Mouse (Mus musculus): ENCODE data around the gene Nr2f2. TPM values are rescaled to one million over a fixed set of nuclear protein-coding genes. Genes with fewer than 3 reads are reported as not detected.

Gene Nr2f2
- polyA plus RNA-seq, 1 experiment from 2014 or later, result 79.5 TPM

GRCm38 (mm10) chr7:70346010-70346536, 20.5 kb downstream of the Nr2f2 start:
- H3K4me3 ChIP-seq (ENCODE audit: low read depth, low read length), result peak overlapping the region; percentile 20
- peaks cover 20% of the 10 kb centered on the region for H3K27me3 ChIP-seq (ENCODE audit: control insufficient read depth, insufficient read depth, low read length)
- H3K9ac ChIP-seq (ENCODE audit: low read length), result 0 out of 2 replicates have a peak overlapping the region, but pooled peaks have one; percentile 14
- H3K4me2 ChIP-seq (ENCODE audit: low read depth, severe bottlenecking), result peak overlapping the region; percentile 57
- peak; percentile 72 for ATAC-seq (ENCODE audit: insufficient number of reproducible peaks, low FRiP score, low TSS enrichment, low read depth)
- H3K9me3 ChIP-seq (ENCODE audit: control insufficient read depth, low read length), result no peaks in the 10 kb centered on the region
- peaks cover 43% of the 10 kb centered on the region for H3K4me1 ChIP-seq (ENCODE audit: control insufficient read depth, insufficient read depth, low read length)
- WGBS, result under 1% methylated on average over 35 of the region's 35 CpGs
- no peak overlapping the region; the same call in 1 of the 2 replicates for H3K27ac ChIP-seq (replicated peaks; ENCODE audit: low read depth, low read length)
- peak; percentile 82 for DNase-seq (ENCODE audit: low spot score)
- H3K36me3 ChIP-seq (ENCODE audit: control insufficient read depth, insufficient read depth, low read length), result no peaks in the 10 kb centered on the region

- DNase-seq (ENCODE audit: low spot score) (no peak), ATAC-seq (ENCODE audit: insufficient number of reproducible peaks, low FRiP score, low TSS enrichment, low read depth) (no peak)
- WGBS, result 28% methylated on average over 5 of the region's 5 CpGs
- Histone ChIP-seq H3K4me1 (ENCODE audit: control insufficient read depth, insufficient read depth, low read length) (peaks cover 26% of the 10 kb centered on the region), H3K36me3 (ENCODE audit: control insufficient read depth, insufficient read depth, low read length) (no peaks in the 10 kb centered on the region), H3K9me3 (ENCODE audit: control insufficient read depth, low read length) (no peaks in the 10 kb centered on the region), H3K9ac (ENCODE audit: low read length) (no peak overlapping the region), H3K27ac (replicated peaks; ENCODE audit: low read depth, low read length) (no peak overlapping the region), H3K4me2 (ENCODE audit: low read depth, severe bottlenecking) (no peak overlapping the region), H3K27me3 (ENCODE audit: control insufficient read depth, insufficient read depth, low read length) (peaks cover 35% of the 10 kb centered on the region), H3K4me3 (ENCODE audit: low read depth, low read length) (no peak overlapping the region)
Measured at GRCm38 (mm10) chr7:70343426-70343825, 23.1 kb downstream of the Nr2f2 start.

- H3K9ac ChIP-seq (ENCODE audit: low read length), result no peak overlapping the region
- 11% methylated on average over 8 of the region's 8 CpGs for WGBS
- H3K27ac ChIP-seq (replicated peaks; ENCODE audit: low read depth, low read length), result no peak overlapping the region
- no peaks in the 10 kb centered on the region for H3K36me3 ChIP-seq (ENCODE audit: control insufficient read depth, insufficient read depth, low read length)
- no peak for ATAC-seq (ENCODE audit: insufficient number of reproducible peaks, low FRiP score, low TSS enrichment, low read depth)
- no peak overlapping the region for H3K4me2 ChIP-seq (ENCODE audit: low read depth, severe bottlenecking)
- peaks cover 42% of the 10 kb centered on the region for H3K27me3 ChIP-seq (ENCODE audit: control insufficient read depth, insufficient read depth, low read length)
- H3K4me3 ChIP-seq (ENCODE audit: low read depth, low read length), result no peak overlapping the region
- peaks cover 19% of the 10 kb centered on the region for H3K4me1 ChIP-seq (ENCODE audit: control insufficient read depth, insufficient read depth, low read length)
- DNase-seq (ENCODE audit: low spot score), result no peak
- no peaks in the 10 kb centered on the region for H3K9me3 ChIP-seq (ENCODE audit: control insufficient read depth, low read length)
Measured at GRCm38 (mm10) chr7:70342771-70343170, 23.8 kb downstream of the Nr2f2 start.

- H3K4me3 ChIP-seq (ENCODE audit: low read depth, low read length), result no peak overlapping the region
- H3K4me1 ChIP-seq (ENCODE audit: control insufficient read depth, insufficient read depth, low read length), result peaks cover 19% of the 10 kb centered on the region; the same call in 1 of the 2 replicates
- no peaks in the 10 kb centered on the region for H3K9me3 ChIP-seq (ENCODE audit: control insufficient read depth, low read length)
- no peaks in the 10 kb centered on the region for H3K36me3 ChIP-seq (ENCODE audit: control insufficient read depth, insufficient read depth, low read length)
- WGBS, result 28% methylated on average over 2 of the region's 2 CpGs
- DNase-seq (ENCODE audit: low spot score) (no peak), ATAC-seq (ENCODE audit: insufficient number of reproducible peaks, low FRiP score, low TSS enrichment, low read depth) (no peak)
- no peak overlapping the region for H3K4me2 ChIP-seq (ENCODE audit: low read depth, severe bottlenecking)
- no peak overlapping the region for H3K27ac ChIP-seq (replicated peaks; ENCODE audit: low read depth, low read length)
- no peak overlapping the region for H3K9ac ChIP-seq (ENCODE audit: low read length)
- peaks cover 48% of the 10 kb centered on the region for H3K27me3 ChIP-seq (ENCODE audit: control insufficient read depth, insufficient read depth, low read length)
Measured at GRCm38 (mm10) chr7:70342076-70342475, 24.5 kb downstream of the Nr2f2 start.

GRCm38 (mm10) chr7:70339998-70340630, 26.4 kb downstream of the Nr2f2 start:
- no peak overlapping the region for H3K9ac ChIP-seq (ENCODE audit: low read length)
- H3K4me2 ChIP-seq (ENCODE audit: low read depth, severe bottlenecking), result no peak overlapping the region
- H3K9me3 ChIP-seq (ENCODE audit: control insufficient read depth, low read length), result no peaks in the 10 kb centered on the region
- no peak overlapping the region for H3K27ac ChIP-seq (replicated peaks; ENCODE audit: low read depth, low read length)
- peaks cover 12% of the 10 kb centered on the region; the same call in 1 of the 2 replicates for H3K4me1 ChIP-seq (ENCODE audit: control insufficient read depth, insufficient read depth, low read length)
- no peaks in the 10 kb centered on the region for H3K36me3 ChIP-seq (ENCODE audit: control insufficient read depth, insufficient read depth, low read length)
- DNase-seq (ENCODE audit: low spot score), result peak; percentile 29
- ATAC-seq (ENCODE audit: insufficient number of reproducible peaks, low FRiP score, low TSS enrichment, low read depth), result no peak
- H3K4me3 ChIP-seq (ENCODE audit: low read depth, low read length), result no peak overlapping the region
- H3K27me3 ChIP-seq (ENCODE audit: control insufficient read depth, insufficient read depth, low read length), result peaks cover 66% of the 10 kb centered on the region
- 27% methylated on average over 12 of the region's 12 CpGs for WGBS

GRCm38 (mm10) chr7:70338265-70338640, 28.3 kb downstream of the Nr2f2 start:
- no peak overlapping the region for H3K4me3 ChIP-seq (ENCODE audit: low read depth, low read length)
- WGBS, result 12% methylated on average over 7 of the region's 7 CpGs

GRCm38 (mm10) chr7:70337581-70338264, 28.8 kb downstream of the Nr2f2 start:
- peaks cover 64% of the 10 kb centered on the region for H3K27me3 ChIP-seq (ENCODE audit: control insufficient read depth, insufficient read depth, low read length)
- peaks cover 13% of the 10 kb centered on the region; the same call in 1 of the 2 replicates for H3K4me1 ChIP-seq (ENCODE audit: control insufficient read depth, insufficient read depth, low read length)
- H3K27ac ChIP-seq (replicated peaks; ENCODE audit: low read depth, low read length), result no peak overlapping the region
- peak overlapping the region; percentile 37 for H3K4me2 ChIP-seq (ENCODE audit: low read depth, severe bottlenecking)
- H3K4me3 ChIP-seq (ENCODE audit: low read depth, low read length), result peak overlapping the region; percentile 16; the same call in 1 of the 2 replicates
- DNase-seq (ENCODE audit: low spot score) (peak; percentile 58), ATAC-seq (ENCODE audit: insufficient number of reproducible peaks, low FRiP score, low TSS enrichment, low read depth) (no peak)
- no peak overlapping the region for H3K9ac ChIP-seq (ENCODE audit: low read length)
- H3K9me3 ChIP-seq (ENCODE audit: control insufficient read depth, low read length), result no peaks in the 10 kb centered on the region
- H3K36me3 ChIP-seq (ENCODE audit: control insufficient read depth, insufficient read depth, low read length), result no peaks in the 10 kb centered on the region
- 2% methylated on average over 37 of the region's 37 CpGs for WGBS

More at GRCm38 (mm10) chr7:70338265-70338640, 28.3 kb downstream of the Nr2f2 start:
- Histone ChIP-seq H3K9me3 (ENCODE audit: control insufficient read depth, low read length) (no peaks in the 10 kb centered on the region), H3K36me3 (ENCODE audit: control insufficient read depth, insufficient read depth, low read length) (no peaks in the 10 kb centered on the region), H3K27me3 (ENCODE audit: control insufficient read depth, insufficient read depth, low read length) (peaks cover 64% of the 10 kb centered on the region), H3K9ac (ENCODE audit: low read length) (no peak overlapping the region), H3K4me1 (ENCODE audit: control insufficient read depth, insufficient read depth, low read length) (peaks cover 13% of the 10 kb centered on the region; the same call in 1 of the 2 replicates), H3K27ac (replicated peaks; ENCODE audit: low read depth, low read length) (no peak overlapping the region), H3K4me2 (ENCODE audit: low read depth, severe bottlenecking) (no peak overlapping the region; the same call in 1 of the 2 replicates)
- DNase-seq (ENCODE audit: low spot score) (no peak), ATAC-seq (ENCODE audit: insufficient number of reproducible peaks, low FRiP score, low TSS enrichment, low read depth) (no peak)

- DNase-seq (ENCODE audit: low spot score), result peak; percentile 36
- no peak for ATAC-seq (ENCODE audit: insufficient number of reproducible peaks, low FRiP score, low TSS enrichment, low read depth)
- no peaks in the 10 kb centered on the region for H3K9me3 ChIP-seq (ENCODE audit: control insufficient read depth, low read length)
- H3K4me3 ChIP-seq (ENCODE audit: low read depth, low read length), result no peak overlapping the region
- H3K4me1 ChIP-seq (ENCODE audit: control insufficient read depth, insufficient read depth, low read length), result peaks cover 22% of the 10 kb centered on the region
- WGBS, result 16% methylated on average over 13 of the region's 13 CpGs
- no peak overlapping the region for H3K27ac ChIP-seq (replicated peaks; ENCODE audit: low read depth, low read length)
- H3K4me2 ChIP-seq (ENCODE audit: low read depth, severe bottlenecking), result no peak overlapping the region
- no peak overlapping the region for H3K9ac ChIP-seq (ENCODE audit: low read length)
- no peaks in the 10 kb centered on the region for H3K36me3 ChIP-seq (ENCODE audit: control insufficient read depth, insufficient read depth, low read length)
- peaks cover 65% of the 10 kb centered on the region for H3K27me3 ChIP-seq (ENCODE audit: control insufficient read depth, insufficient read depth, low read length)
Measured at GRCm38 (mm10) chr7:70336571-70337240, 29.8 kb downstream of the Nr2f2 start.

All from limb, embryonic 11.5 days (tissue).